Mouse (Mus musculus) lung, adult 2 months (tissue): ENCODE results near the gene Olfr749. TPM values are rescaled to one million over a fixed set of nuclear protein-coding genes. Genes with fewer than 3 reads are reported as not detected.
"Not testable (repeated sequence)": the region's sequence is repeated elsewhere in the genome, so short reads cannot be mapped to it uniquely, and the experiment has no call there.

ENCODE experiments used
- DNase-seq: peaks from one replicate; pipeline ENCODE4 v3.0.0; 2022
- H3K4me1 ChIP-seq: fragments of 200-500 bp; 2 replicates; pipeline ENCODE4 v1.6.1; 2011; ENCODE audit warnings: low read length; ENCODE audit not compliant: control insufficient read depth, insufficient read depth
- H3K4me3 ChIP-seq: fragments of 200-500 bp; replicated peaks from 2 replicates; pipeline ENCODE3; 2011; ENCODE audit warnings: low read depth, mild to moderate bottlenecking, control low read depth, low read length; ENCODE audit errors: extremely low read depth
- CTCF ChIP-seq: fragments of 200-500 bp; IDR thresholded peaks from 2 replicates; pipeline ENCODE4 v1.5.1; 2011; ENCODE audit warnings: mild to moderate bottlenecking, low read length, control low read depth; ENCODE audit not compliant: insufficient read depth
- POLR2A ChIP-seq: fragments of 200-500 bp; IDR thresholded peaks from 2 replicates; pipeline ENCODE4 v1.6.1; 2011; ENCODE audit warnings: low read depth, mild to moderate bottlenecking, control low read depth, low read length, borderline replicate concordance; ENCODE audit errors: extremely low read depth
- WGBS: fragments of 180-500 bp; shearing (Covaris S2); methylation state at CpG from one replicate; pipeline ENCODE4 v1.1.7; 2018; 5-methylcytosine and 5-hydroxymethylcytosine counted together
- polyA plus RNA-seq: library from polyadenylated mRNA; depleted of rRNA; stranded (reverse); fragments of >200 nt; gene quantifications from 2 replicates; pipeline ENCODE4 v1.2.3, GENCODE M21; 2012; rRNA removed

Olfr749 gene
- polyA plus RNA-seq, 1 experiment = not detected

DNA sequence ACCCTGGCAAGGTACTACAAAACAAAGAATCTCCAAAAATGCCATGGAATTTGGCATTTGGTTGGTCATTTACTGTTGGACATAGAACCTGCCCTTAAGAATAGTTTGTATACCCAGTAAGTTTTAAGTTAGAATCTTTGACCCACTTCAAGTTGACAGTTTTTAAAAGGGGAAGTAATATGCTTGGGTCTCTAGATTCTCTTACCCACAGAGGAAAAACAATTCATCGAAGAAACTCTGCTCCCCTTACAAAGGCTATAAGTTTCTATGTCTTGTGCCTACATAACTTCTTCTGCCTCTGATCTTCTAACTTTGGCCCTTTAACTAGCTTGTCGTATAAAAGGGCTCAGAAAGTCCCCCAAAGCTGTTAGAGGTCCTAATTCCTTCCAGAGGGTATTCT is 4.6 kb downstream of the Olfr749 start:
- no peak overlapping the region for H3K4me3 ChIP-seq
- DNase-seq = no peak
- TF ChIP-seq POLR2A (no peak), CTCF (no peak)
- 65% methylated on average over 2 of the region's 2 CpGs for WGBS
- H3K4me1 ChIP-seq = no peaks in the 10 kb centered on the region

DNA sequence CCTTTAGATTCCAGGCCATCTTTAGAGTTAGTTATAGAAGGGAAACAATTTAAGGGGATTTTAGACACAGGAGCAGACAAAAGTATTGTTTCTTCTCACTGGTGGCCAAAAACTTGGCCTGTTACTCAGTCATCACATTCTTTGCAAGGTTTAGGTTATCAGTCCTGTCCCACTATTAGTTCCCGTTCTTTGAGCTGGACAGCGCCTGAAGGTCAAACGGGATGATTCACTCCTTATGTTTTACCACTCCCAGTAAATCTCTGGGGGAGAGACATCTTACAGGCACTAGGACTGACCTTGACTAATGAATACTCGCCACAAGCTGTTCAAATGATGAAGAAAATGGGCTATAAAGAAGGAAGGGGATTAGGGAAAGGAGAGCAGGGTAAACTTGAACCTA is 22.5 kb downstream of the Olfr749 start:
- DNase-seq, H3K4me1 ChIP-seq, H3K4me3 ChIP-seq: not testable (repeated sequence)
- WGBS = 65% methylated on average over 4 of the region's 4 CpGs

DNA sequence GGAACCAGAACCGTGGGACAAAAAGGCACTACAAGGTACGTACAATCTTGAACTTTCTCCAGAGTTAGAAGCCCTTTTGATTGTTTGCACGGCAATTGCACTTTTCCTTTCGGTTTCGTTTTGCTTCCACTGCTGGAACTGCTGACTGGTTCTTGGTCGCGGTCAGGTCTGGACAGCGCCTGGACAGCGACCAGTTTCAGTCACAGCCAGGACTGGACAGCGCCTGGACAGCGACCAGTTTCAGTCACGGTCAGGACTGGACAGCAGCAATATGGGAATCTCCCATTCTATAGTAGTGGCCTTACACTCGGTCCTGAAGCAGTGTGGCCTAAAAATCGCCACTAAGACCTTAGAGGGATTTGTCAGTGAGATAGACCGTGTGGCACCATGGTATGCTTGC is 25.0 kb downstream of the Olfr749 start:
- H3K4me3 ChIP-seq, DNase-seq, H3K4me1 ChIP-seq: not testable (repeated sequence)
- WGBS = 85% methylated on average over 15 of the region's 15 CpGs

DNA sequence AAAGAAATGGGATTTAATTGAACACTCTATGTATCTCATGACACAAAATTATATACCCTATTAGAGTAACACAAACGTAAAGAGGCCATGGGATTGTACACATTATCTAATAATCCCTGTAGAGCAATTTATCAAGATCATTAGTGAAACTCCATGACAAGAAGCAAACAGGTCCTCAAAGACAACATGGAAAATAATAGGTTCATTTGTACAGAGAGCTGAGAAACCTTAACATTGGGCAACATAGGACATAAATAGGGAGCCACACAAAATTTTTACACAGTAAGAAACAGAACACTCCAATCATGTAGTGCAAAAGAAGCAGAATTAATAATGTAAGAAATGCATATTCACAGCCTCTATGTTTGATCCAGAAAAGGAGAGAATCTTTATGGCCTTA is 37.8 kb downstream of the Olfr749 start, which contains the start of gene Olfr748:
Olfr748 (plus strand) TSS at position 301 of the 400 bp plus-strand sequence.
- Histone ChIP-seq H3K4me3 (no peak within 1 kb of the TSS), H3K4me1 (no peaks in the 10 kb centered on the region)
- TF ChIP-seq CTCF (no peak), POLR2A (no peak)
- WGBS = 58% methylated on average over 1 of the region's 1 CpGs
- no peak for DNase-seq

DNA sequence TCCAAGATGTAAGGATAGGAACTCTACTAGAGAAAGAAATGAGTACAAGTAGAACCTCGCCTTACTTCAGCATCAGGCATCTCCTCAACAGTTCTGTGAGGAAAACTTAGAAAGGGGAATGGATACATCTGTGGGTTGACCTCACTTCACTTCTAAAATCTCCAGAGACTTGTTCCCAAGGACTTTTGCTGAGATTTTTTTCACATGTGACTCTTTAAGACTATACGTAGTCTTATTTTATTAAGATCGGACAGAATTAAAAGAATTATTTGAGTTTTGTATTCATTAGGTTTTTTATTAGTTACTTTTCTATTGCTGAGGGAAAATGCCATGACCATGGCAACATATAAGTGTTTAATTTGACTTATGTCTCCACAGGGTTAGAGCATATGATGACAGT is 51.8 kb downstream of the Olfr749 start, which contains the start of gene Olfr747:
Olfr747 (minus strand) TSS at position 101 of the 400 bp plus-strand sequence.
- DNase-seq = no peak
- 90% methylated on average over 3 of the region's 3 CpGs for WGBS
- TF ChIP-seq POLR2A (no peak), CTCF (no peak)
- no peak within 1 kb of the TSS for H3K4me3 ChIP-seq
- no peaks in the 10 kb centered on the region for H3K4me1 ChIP-seq

Other genes with a start within 250 kb of the Olfr749 start
- gene Olfr742, start 241.5 kb downstream of the Olfr749 start, polyA plus RNA-seq = not detected in 2 replicates
- gene Olfr743, start 223.3 kb downstream of the Olfr749 start, polyA plus RNA-seq = not detected in 2 replicates
- gene Olfr744, start 130.2 kb downstream of the Olfr749 start, polyA plus RNA-seq = not detected in 2 replicates
- gene Olfr745, start 105.7 kb downstream of the Olfr749 start, polyA plus RNA-seq = not detected in 2 replicates
- not detected in 2 replicates for gene Olfr746, start 98.0 kb downstream of the Olfr749 start, polyA plus RNA-seq
- not detected in 2 replicates for gene Olfr747, start 51.9 kb downstream of the Olfr749 start, polyA plus RNA-seq
- gene Olfr748, start 37.7 kb downstream of the Olfr749 start, polyA plus RNA-seq = not detected in 2 replicates
- gene Ttc5, start 40.4 kb upstream of the Olfr749 start, polyA plus RNA-seq = 22.4 and 32.2 TPM in 2 replicates
- not detected in 2 replicates for gene Ccnb1ip1, start 62.6 kb upstream of the Olfr749 start, polyA plus RNA-seq
- gene Parp2, start 62.7 kb upstream of the Olfr749 start, polyA plus RNA-seq = 9.6 and 17.4 TPM in 2 replicates
- gene Tep1, start 125.5 kb upstream of the Olfr749 start, polyA plus RNA-seq = 28.1 and 28.6 TPM in 2 replicates
- 1.4 and 3.7 TPM in 2 replicates for gene Klhl33, start 152.4 kb upstream of the Olfr749 start, polyA plus RNA-seq
- gene Osgep, start 179.8 kb upstream of the Olfr749 start, polyA plus RNA-seq = 104 and 122 TPM in 2 replicates
- gene Apex1, start 179.9 kb upstream of the Olfr749 start, polyA plus RNA-seq = 12.0 and 23.2 TPM in 2 replicates
- gene Pip4p1, start 185.8 kb upstream of the Olfr749 start, polyA plus RNA-seq = 99.1 and 111 TPM in 2 replicates
- gene Pnp, start 186.0 kb upstream of the Olfr749 start, polyA plus RNA-seq = 35.3 and 37.0 TPM in 2 replicates
- 20.3 and 46.2 TPM in 2 replicates for gene Gm49342, start 199.4 kb upstream of the Olfr749 start, polyA plus RNA-seq
- 0.97 and 1.1 TPM in 2 replicates for gene Pnp2, start 210.9 kb upstream of the Olfr749 start, polyA plus RNA-seq